Mouse (Mus musculus) lung, postnatal 10 days (tissue): ENCODE data around the gene Panx2.

ENCODE experiments used
- DNase-seq: peaks from one replicate; pipeline ENCODE4 v3.0.0; 2021

The Panx2 gene

DNA sequence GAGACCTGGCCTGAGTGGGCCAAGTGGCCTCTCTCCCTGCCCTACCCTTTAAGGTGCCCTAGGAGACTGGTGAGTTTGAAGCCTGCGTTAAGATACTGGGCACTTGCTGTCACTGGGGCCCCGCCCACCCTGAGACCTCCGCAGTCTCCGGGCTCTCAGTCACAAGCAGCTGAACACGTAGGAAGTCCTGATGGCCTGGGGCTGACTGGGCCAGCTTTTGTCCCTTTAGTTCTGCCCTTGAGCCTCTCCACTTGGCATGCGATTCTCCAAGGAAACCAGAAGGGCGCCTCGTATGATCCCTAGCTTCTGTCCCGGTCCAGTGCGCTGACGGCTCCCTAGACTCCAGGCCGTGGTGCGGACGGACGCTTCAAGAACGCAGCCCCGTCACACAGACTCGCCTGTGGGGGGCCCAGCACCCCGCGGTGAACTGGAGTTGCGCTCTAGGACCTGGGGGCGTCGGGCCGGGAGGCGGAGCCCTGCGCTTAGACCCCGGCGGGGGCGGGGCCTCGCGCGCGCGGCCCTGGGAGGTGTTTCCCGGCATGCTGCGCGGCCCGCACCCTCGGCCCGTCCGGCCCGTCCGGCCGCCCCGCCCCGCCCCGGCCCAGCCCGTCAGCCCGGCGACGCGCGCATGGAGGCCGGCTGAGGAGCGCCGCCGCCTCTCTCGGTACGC lies 16.1 kb downstream of the Panx2 start:
- DNase-seq, result peak; percentile 93

DNA sequence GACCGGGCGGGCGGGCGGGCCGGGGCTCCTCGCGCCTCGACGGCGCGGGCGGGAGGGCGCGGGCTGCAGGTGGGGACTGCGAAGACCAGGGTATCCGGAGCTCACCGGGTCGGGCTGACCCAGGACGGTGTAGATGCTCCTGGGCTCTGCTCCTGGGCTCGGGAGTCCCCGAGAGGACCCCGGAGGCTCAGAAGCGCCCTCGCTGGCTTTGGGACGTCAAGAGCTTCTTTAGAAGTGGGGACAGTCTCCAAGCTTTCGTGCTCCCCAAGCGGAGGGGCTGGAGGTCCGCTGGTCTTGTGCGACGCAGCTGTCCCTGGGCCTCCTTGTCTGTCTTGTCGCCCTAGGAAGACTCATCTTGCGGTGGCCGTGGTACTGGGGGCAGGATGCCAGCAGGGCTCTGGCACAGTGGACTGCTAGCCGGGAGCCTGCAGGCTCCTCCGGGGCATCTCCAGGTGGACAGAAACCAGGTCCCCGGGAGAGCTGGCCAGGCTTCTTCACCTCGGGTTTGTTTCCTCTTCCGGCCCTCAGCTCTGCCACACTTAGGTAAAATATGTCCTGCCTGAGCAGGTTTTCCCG lies 16.7 kb downstream of the Panx2 start:
- peak; percentile 63 for DNase-seq

DNA sequence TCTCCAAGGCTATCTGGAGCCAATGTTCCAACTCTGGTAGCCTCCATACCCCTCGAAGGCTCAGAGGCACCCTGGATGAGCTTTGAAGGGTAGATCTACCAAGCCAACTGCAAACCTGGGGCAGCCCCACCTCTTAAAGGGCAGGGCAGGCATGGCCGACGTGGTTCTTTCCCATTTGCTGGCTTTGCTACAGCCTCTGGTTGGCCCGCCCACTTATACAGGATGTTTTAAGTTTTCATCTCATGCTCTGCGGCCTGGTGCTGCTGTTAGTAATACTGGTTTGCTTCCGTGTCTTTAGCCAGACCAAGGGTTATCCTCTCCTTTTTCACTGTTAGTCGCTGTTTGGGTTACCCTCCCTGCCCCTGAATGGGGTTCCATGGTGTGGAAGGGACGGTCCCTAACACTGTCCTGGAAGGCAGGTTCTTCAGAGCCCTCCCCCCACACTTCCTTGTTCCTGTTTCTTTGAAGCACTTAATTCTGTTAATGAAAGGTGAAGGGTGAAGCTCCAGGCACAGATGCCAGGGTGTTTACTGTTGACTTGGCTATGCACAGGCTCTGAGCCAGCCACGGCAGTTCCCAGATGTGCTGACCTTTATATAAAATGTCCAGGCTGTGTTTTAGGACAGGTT lies 18.8 kb downstream of the Panx2 start:
- peak; percentile 73 for DNase-seq

DNA sequence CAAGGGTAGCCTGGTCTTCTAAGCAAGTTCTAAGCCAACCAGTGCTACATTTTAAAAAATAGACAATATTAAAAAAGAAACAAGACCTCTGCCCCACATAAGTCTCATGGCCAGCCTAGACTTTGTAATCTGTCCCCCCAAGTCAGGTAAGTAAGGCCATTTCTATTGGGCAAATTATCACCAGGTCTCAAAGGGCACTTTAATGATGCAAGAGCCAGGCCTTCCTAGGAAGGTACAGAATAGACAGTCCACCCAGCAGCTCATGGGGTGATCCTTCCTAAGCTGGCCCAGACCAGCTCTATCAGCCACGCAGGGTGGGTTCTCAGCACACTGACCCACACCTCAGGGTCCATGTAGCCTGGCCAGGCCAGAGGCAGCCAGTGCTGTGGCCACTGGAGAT lies 24.4 kb downstream of the Panx2 start:
- no peak for DNase-seq

DNA sequence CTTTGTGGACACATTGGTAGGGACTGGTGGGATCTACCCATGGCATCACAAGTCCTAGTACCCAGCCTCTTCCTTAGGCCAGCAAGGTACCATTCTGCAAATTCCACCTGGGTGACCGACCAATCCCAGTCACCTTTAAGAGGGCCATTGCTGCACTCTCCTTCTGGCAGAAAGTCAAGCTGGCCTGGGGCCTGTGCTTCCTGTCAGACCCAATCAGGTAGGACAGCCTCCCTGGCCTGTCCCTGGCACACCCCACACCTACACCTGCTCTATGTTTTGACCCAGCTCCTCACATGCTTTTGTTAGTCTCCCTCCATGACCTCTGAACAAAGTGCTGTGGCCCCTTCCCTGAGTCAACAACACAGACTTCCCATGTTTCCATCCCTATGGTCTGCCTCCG lies 25.3 kb downstream of the Panx2 start:
- no peak for DNase-seq

DNA sequence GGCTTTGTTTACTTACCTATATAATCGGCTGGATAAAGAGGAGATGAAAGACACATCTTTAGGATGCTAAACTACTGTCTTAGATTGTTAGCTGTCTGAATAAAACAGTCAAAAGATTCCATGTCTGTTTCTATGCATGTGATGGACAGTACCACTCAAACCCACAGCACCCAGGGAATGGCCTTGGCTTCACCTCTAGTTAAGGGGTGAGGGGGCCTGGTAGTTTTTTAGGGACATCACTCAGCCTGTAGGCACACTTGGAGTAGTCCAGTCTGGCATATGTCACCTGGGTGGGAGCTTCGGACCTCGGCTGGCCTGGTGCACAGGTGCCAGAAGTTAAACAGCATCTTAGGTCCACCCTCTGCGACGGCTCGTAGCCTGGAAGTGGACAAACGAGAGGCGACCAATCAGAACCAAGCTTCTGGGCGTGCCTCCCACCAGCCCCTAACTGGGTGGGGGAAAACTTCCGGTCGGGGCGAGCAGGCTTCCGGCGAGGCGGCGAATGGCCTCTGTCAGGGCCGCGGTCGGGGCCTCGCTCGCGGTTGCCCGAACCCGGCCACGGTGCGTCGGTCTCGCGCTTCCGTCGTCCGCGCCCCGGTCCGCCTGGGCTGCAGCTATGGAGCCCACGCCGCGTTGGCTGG lies 29.2 kb downstream of the Panx2 start, which contains the start of gene Selenoo:
Selenoo (plus strand) TSS at position 478 of the 641 bp plus-strand sequence.
- DNase-seq, result peak; percentile 95

DNA sequence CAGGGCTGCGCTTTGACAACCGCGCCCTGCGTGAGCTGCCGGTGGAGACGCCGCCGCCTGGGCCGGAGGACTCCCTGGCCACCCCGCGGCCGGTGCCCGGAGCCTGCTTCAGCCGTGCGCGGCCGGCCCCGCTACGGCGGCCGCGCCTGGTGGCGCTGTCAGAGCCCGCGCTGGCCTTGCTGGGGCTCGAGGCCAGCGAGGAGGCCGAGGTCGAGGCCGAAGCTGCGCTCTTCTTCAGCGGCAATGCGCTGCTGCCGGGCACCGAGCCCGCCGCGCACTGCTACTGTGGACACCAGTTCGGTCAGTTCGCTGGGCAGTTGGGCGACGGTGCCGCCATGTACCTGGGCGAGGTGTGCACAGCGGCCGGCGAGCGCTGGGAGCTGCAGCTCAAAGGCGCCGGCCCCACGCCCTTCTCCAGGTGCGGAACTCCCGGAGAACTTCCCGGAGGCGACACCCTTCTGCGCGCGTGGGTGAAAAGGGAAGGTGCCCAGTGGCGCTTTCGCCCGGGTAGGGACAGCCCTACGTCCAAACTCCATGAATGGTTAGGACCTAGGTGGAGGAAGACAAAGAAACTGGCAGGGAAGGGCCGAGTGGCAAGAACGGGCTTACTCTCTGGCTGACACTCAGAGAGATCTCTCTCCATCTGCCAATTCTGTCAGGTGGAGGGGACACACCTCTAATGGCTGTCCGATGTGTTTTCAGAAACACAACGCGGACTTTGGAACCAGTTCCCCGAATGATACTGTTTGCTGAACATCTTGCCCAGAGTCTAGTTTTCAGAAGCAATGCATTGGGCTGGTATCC lies 29.9 kb downstream of the Panx2 start:
- DNase-seq, result peak; percentile 32

DNA sequence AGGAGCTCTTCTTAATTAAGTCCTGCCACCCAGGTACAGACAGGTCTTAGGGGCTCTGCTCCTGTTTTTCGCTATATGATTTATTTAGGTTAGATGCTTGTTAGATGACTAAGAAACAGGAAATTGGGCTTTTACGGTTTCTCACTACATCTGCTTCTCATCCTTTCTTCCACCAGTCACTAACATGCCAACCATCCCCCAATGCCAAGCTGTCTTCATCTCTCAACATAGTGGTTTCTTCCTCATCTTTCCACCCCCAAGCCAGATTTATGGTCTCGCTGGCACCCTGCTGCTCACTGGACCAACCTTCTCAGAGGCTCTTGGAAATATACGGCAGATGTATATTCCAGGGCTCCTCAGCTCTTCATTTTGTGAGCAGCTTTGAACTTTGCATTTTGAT lies 31.1 kb downstream of the Panx2 start:
- DNase-seq, result no peak

DNA sequence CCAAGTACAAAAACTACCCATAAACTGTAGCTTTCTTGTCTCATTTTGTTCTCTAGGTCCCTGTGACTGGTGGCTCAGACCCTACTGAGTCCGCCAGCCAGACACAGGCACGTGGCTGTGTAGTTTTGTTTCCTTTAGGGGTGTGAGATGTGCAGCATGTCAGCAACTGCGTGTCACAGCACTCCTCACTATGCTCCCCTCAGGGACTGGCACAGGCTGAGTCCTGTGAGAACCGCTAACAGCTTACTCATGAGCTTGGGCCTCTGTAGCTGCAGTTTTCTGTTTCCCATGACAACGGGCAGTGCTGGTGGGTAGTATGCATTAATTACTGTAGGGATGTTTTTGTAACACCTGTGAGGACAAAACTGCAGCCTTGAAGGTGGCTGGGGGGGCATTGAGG lies 32.6 kb downstream of the Panx2 start:
- no peak for DNase-seq

DNA sequence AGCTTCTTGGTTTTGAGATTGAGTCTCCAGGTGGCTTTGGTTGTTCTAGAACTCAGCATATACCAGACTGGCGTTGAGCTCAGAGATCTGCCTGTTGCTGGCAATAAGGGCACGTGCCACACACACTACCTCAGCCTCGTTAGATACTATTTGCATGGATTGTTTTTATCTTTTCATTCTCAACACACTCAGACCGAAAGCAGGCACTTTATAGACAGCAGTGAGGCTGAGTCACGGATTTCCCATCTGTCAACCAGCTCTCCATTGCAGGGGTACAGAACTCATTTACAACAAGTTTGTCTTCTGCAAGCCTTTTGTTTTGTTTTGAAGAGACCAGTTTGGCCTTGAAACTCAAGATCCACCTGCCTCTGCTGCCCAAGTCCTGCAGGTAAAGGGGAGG lies 37.9 kb downstream of the Panx2 start:
- no peak for DNase-seq

DNA sequence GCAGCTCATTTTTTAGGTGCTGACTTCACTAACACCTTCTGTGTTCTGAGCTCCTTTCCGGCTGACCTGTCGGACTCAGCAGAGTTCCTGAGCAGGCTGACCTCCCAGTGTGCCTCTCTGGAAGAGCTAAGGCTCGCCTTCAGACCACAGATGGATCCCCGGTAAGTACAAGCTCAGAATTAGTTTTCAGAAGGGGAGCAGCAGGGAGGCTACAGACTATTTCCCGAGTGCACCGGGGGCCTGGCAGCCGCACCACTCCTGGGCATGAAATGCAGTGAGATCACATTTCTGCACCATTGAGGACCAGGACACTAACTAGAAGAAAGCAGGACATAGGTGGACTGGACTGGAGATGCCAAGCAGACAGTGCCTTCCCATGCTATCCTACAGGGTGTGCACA lies 39.1 kb downstream of the Panx2 start:
- no peak for DNase-seq

DNA sequence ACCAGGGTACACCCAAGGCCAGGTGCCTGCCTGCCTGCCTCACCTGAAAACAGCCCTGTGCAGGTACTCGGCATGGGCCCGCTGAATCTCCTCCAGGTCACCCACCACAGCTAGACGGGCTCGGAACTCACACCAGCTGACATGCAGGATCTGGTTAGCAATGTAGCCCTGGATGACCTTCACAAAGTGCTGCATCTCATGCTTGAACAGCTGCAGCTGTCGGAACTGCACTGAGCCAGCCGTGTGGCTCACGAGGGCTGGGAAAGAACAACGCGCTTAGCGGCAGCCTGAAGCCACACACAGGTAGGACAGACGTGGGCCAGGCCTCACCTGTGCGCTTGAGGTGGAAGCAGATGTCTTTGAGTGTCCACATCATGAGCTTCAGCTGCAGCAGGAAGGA lies 41.3 kb downstream of the Panx2 start:
- no peak for DNase-seq

DNA sequence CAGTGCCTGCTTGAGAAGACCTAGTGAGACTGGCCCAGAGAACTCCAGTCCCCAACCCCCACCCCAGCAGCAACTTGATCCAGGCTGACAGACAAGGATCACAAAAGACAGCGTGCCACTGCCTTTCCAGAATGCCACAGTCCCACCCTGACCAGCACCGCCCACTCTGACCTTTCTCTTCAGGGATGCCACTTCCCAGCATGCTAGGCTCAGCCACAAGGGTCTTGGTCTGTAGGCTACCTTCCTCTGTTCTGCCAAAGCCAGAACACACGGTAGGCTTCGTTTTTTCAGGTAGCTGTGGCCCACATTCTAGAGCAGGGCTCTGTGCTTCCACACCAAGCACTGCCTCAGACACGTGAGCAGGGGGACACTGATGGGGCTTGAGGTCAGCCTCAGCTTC lies 43.1 kb downstream of the Panx2 start:
- no peak for DNase-seq

DNA sequence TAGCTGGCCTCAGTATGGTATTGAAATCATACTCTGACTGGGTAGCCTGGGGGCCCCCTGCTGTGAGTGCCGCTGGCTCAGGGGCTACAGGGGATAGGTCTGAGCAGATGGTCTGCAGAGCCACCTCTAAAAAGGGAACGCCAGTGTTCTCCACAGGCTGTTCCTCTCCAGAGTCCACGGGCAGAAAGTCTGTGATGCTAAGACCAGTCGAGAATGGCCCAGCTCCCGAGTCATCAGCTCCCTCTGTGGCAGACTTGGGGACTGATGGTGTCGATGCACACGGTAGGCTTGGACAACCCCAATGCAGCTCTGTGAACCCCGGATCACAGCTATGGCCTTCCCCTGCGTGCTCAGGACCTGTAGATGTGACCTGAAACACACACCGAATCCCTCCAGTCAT lies 44.4 kb downstream of the Panx2 start:
- DNase-seq, result no peak

DNA sequence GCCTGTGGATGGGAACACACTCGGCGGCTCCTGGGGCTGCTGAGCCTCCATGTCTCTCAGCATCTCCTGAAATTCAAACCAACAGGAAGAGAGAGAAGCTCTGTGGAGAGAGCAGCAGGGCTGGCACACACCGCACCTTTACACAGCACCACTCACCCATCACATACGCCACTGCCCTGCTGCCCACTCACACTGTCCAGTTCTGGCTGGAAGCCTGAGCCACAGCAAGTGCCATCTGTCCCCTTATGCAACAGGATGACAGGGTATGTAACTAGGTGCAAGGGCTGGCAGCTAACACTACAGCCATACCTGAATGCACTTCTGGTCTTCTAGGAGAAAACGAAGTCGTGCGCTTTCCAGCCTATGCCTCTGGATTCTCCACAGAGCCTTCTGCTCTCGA lies 44.9 kb downstream of the Panx2 start:
- DNase-seq, result no peak

DNA sequence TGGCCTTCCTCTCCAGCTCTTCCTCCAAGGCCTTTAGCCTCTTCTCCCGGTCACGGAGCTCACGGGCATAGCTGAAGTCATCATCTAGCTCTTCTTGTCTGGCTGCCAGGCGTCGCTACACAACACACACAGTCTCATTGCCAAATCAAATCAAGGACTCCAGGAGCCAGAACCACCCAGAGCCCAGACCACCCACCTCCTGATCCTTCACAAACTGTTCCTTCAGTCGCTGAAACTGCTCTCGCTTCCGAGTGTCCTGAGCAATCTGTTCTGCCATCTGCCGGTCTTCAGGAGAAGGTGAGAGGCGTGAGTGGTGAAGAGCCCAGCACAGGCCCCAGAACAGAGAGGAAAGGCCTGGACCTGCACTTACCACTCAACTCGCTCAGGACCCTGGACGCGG lies 46.5 kb downstream of the Panx2 start:
- DNase-seq, result no peak

DNA sequence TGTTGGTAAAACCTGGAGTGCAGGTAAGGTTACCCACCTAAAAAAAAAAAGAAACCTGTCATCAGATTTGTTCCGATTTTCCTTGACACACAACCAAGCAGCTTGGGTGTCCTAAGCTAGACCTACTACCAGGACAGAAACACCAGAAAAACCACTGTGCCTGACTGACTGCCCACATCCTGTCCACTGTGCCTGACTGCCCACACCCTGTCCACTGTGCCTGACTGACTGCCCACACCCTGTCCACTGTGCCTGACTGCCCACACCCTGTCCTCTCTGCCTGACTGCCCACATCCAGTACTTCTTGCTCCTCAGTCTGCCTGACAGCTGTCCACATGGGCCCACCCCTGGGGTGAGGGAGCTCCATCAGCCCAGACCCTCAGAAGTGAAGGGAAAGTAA lies 47.4 kb downstream of the Panx2 start:
- DNase-seq, result no peak

DNA sequence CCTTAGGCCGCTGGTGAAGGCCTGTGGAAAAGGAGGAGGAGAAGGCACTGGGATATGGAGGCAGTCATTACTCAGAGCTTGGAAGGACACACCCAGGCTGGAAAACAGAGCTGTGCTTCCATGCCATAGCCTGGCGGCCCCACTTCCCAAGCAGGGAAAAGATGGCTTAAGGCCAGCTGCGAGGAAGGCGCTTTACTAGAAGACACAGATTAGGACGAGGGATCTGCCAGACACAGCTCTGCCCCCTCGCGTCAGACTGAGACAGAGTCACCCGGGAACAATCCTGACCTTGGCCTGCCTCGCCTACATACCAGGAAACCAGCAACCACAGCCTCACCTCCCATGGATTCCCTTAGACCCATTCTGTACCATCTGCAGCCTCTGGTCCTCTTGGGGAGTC lies 50.6 kb downstream of the Panx2 start:
- peak; percentile 24 for DNase-seq

DNA sequence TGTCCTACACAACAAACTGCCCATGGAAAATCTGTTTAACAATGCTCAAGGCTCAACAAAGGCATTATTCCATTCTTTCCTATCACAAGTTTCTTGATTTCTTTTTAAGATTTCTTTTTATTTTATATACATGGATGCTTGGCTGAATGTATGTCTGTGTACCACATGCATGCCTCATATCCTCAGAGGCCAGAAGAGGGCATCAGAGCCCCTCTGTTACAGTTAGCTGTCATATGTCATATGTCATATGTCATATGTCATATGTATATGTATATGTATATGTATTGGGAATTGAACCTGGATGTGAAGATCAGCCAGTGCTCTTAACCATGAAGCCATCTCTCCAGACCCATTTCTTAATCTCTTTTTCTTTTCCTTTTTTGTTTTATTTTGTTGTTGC lies 58.5 kb downstream of the Panx2 start:
- no peak for DNase-seq

DNA sequence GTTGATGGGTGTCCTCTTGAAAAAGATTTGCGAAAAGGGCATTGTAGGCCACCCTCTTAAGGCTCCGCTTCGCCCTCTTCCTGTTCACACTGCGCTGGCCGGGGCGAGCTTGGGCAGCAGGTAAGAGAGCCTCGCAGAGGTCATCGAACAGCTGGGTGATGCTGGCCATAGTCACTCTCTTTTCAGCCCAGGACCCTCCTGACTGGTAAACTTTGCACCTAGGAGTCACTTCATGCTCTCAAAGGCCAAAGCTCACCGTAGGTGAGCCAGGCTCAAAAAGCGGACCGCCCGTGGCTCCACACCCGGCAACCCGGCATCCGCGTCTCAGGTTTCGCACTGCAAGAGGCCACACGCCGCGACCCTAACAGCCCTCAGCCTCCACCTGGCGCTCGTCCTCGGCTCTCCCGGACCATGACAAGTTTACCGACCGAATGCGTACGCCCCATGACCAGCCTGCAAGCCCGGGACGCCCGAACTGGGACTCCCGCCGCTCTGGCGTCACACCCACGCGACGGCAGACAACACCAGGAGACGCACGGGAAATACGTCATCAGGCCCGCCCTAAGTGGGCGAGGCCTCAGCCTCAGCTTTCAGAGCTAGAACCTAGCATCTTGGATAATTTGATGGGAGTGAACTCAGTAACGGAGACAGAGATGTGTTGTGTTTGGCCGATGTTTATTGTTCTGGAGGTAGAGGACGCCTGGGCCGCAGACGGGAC lies 63.3 kb downstream of the Panx2 start, which contains the start of gene Tubgcp6:
Tubgcp6 (minus strand) TSS at position 464 of the 718 bp plus-strand sequence.
- DNase-seq, result peak; percentile 97
